Mouse (Mus musculus) regulatory T cell (primary cell): ENCODE data around the gene Pacs1.

Source experiments
- in situ Hi-C: fragments of 300-600 bp; cut with MboI, MseI; formaldehyde crosslinking; loops from one replicate; pipeline ENCODE4 v1.15.1; 2025; ENCODE audit warnings: high pct_unique_total_duplicates

Pacs1 gene

GRCm38 (mm10) chr19:5152261-5152660, 120.7 kb downstream of the Pacs1 start:
- in situ Hi-C loops: no loop called here

- in situ Hi-C loops: no loop called here
These were observed 121.2 kb downstream of the Pacs1 start for GRCm38 (mm10) chr19:5151741-5152140.

GRCm38 (mm10) chr19:5151331-5151730, 121.6 kb downstream of the Pacs1 start:
- in situ Hi-C loops: no loop called here

- in situ Hi-C loops: no loop called here
These were observed 122.6 kb downstream of the Pacs1 start for GRCm38 (mm10) chr19:5150358-5150757.

- in situ Hi-C loops: loop anchor here (5.0 kb wide), 1 partner anchor 592 kb away; no protein-coding TSS in a partner anchor
These were observed 123.9 kb downstream of the Pacs1 start for GRCm38 (mm10) chr19:5149041-5149440.

GRCm38 (mm10) chr19:5139640-5140039, 133.3 kb downstream of the Pacs1 start:
- in situ Hi-C loops: no loop called here

GRCm38 (mm10) chr19:5131237-5131636, 141.7 kb downstream of the Pacs1 start:
- in situ Hi-C loops: no loop called here

GRCm38 (mm10) chr19:5129770-5130169, 143.1 kb downstream of the Pacs1 start:
- in situ Hi-C loops: no loop called here

GRCm38 (mm10) chr19:5124055-5124614, 148.8 kb downstream of the Pacs1 start:
- in situ Hi-C loops: no loop called here

GRCm38 (mm10) chr19:5123241-5123640, 149.7 kb downstream of the Pacs1 start:
- in situ Hi-C loops: no loop called here

GRCm38 (mm10) chr19:5122492-5122891, 150.4 kb downstream of the Pacs1 start:
- in situ Hi-C loops: no loop called here

GRCm38 (mm10) chr19:5118384-5118698, 154.6 kb downstream of the Pacs1 start, which contains the start of gene Klc2:
Klc2 (minus strand) TSS chr19:5118560.
- in situ Hi-C loops: no loop called here

GRCm38 (mm10) chr19:5117494-5118383, 155.2 kb downstream of the Pacs1 start:
- in situ Hi-C loops: no loop called here

- in situ Hi-C loops: no loop called here
These were observed 159.1 kb downstream of the Pacs1 start for GRCm38 (mm10) chr19:5113783-5114182.

- in situ Hi-C loops: loop anchor here (10.0 kb wide), 1 partner anchor 995 kb away; no protein-coding TSS in a partner anchor
These were observed 163.1 kb downstream of the Pacs1 start for GRCm38 (mm10) chr19:5109659-5110453.

- in situ Hi-C loops: loop anchor here (10.0 kb wide), 1 partner anchor 994 kb away; no protein-coding TSS in a partner anchor
These were observed 164.2 kb downstream of the Pacs1 start for GRCm38 (mm10) chr19:5108702-5109101.

- in situ Hi-C loops: loop anchor here (10.0 kb wide), 1 partner anchor 993 kb away; no protein-coding TSS in a partner anchor
These were observed 164.7 kb downstream of the Pacs1 start for GRCm38 (mm10) chr19:5108271-5108575.

- in situ Hi-C loops: loop anchor here (10.0 kb wide), 1 partner anchor 993 kb away; no protein-coding TSS in a partner anchor
These were observed 165.2 kb downstream of the Pacs1 start for GRCm38 (mm10) chr19:5107556-5108270.

GRCm38 (mm10) chr19:5106731-5107191, 166.2 kb downstream of the Pacs1 start, which contains the start of gene Rab1b:
Rab1b (minus strand) TSS chr19:5107072.
- in situ Hi-C loops: loop anchor here (10.0 kb wide), 1 partner anchor 992 kb away; no protein-coding TSS in a partner anchor

- in situ Hi-C loops: loop anchor here (10.0 kb wide), 1 partner anchor 991 kb away; no protein-coding TSS in a partner anchor
These were observed 166.8 kb downstream of the Pacs1 start for GRCm38 (mm10) chr19:5106074-5106473.
